Mouse (Mus musculus) ES-E14 (cell line): ENCODE results near the gene Bicra.

Experiments used
- CHD2 ChIP-seq: IDR thresholded peaks from 2 replicates; pipeline ENCODE4 v1.6.1; 2014; ENCODE audit warnings: mild to moderate bottlenecking, low read depth, low read length, inconsistent platforms
- MAFK ChIP-seq: IDR thresholded peaks from 2 replicates; pipeline ENCODE4 v1.6.1; 2014; ENCODE audit warnings: mild to moderate bottlenecking, low read depth, low read length, inconsistent platforms; ENCODE audit not compliant: insufficient read depth
- ZC3H11A ChIP-seq: IDR thresholded peaks from 2 replicates; pipeline ENCODE4 v1.6.1; 2012; ENCODE audit warnings: low read depth, mild to moderate bottlenecking, inconsistent platforms, low read length, borderline replicate concordance

DNA sequence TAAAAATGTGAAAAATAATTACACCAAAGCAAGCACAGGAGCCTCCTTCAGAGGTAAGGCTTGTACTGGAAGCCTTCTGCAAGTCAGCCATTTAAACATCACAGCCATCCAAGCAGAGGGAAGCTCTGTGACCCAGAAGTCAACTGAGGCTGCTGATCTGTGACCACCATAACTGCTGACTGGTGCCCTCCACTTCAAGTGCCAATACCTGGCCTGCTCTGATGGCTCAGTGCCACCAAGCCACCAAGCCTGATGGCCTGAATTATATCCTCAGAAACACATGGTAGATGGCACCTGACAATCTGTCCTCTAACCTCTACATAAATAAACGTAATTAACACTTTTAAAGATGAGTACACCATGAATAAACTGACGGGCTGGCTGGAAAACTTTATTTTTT is 6.5 kb downstream of the Bicra start:
- TF ChIP-seq MAFK, result no peak
- TF ChIP-seq CHD2, result no peak
- no peak for TF ChIP-seq ZC3H11A
